Mouse (Mus musculus) embryonic facial prominence, embryonic 10.5 days (tissue): ENCODE data around the gene Fgfr2. TPM values are rescaled to one million over a fixed set of nuclear protein-coding genes. Genes with fewer than 3 reads are reported as not detected.
"Not testable (repeated sequence)": the region's sequence is repeated elsewhere in the genome, so short reads cannot be mapped to it uniquely, and the experiment has no call there.

Source experiments
- DNase-seq: peaks from one replicate; pipeline ENCODE4 v3.0.0-alpha.2; 2017; ENCODE audit warnings: low spot score
- H3K27ac ChIP-seq: fragments of 300-500 bp; sonication (generic); replicated peaks from 2 replicates; pipeline ENCODE4 v1.5.1; 2016; ENCODE audit warnings: mild to moderate bottlenecking
- H3K27me3 ChIP-seq: fragments of 300-500 bp; sonication (generic); replicated peaks from 2 replicates; pipeline ENCODE4 v1.6.1; 2016; ENCODE audit warnings: low read depth, mild to moderate bottlenecking; ENCODE audit not compliant: poor library complexity, severe bottlenecking
- H3K36me3 ChIP-seq: fragments of 300-500 bp; sonication (generic); replicated peaks from 2 replicates; pipeline ENCODE4 v1.6.1; 2016; ENCODE audit warnings: mild to moderate bottlenecking, moderate library complexity
- H3K4me1 ChIP-seq: fragments of 300-500 bp; sonication (generic); 2 replicates; pipeline ENCODE4 v1.6.1; 2016
- H3K4me3 ChIP-seq: fragments of 300-500 bp; sonication (generic); 2 replicates; pipeline ENCODE4 v1.5.1; 2016; ENCODE audit warnings: mild to moderate bottlenecking, moderate library complexity
- H3K9me3 ChIP-seq: fragments of 300-500 bp; sonication (generic); 2 replicates; pipeline ENCODE4 v1.6.1; 2016; ENCODE audit warnings: mild to moderate bottlenecking
- WGBS: fragments of 180-500 bp; shearing (Covaris S2); methylation state at CpG from one replicate; pipeline ENCODE4 v1.1.7; 2016; 5-methylcytosine and 5-hydroxymethylcytosine counted together
- polyA plus RNA-seq: library from polyadenylated mRNA; unstranded; fragments of >200 nt; fragmentation: Nextera tagmentation; extraction: Ambion mirVana; gene quantifications from 2 replicates; pipeline ENCODE4 v1.2.1, GENCODE M21; 2016

Gene Fgfr2
- polyA plus RNA-seq, 1 experiment from 2014 or later = 74.3 TPM

- no peaks in the 10 kb centered on the region for H3K27me3 ChIP-seq
- H3K27ac ChIP-seq = no peak overlapping the region
- peaks cover 4% of the 10 kb centered on the region; the same call in 1 of the 2 replicates for H3K4me1 ChIP-seq
- H3K9me3 ChIP-seq = no peaks in the 10 kb centered on the region
- DNase-seq = no peak
- no peak overlapping the region for H3K4me3 ChIP-seq
- H3K36me3 ChIP-seq = no peaks in the 10 kb centered on the region
- 91% methylated on average over 4 of the region's 4 CpGs for WGBS
These were observed 2977.9 kb downstream of the Fgfr2 start for GRCm38 (mm10) chr7:130145211-130145610.

- Histone ChIP-seq H3K27ac (no peak overlapping the region), H3K9me3 (no peaks in the 10 kb centered on the region), H3K4me1 (peaks cover 4% of the 10 kb centered on the region; the same call in 1 of the 2 replicates), H3K27me3 (no peaks in the 10 kb centered on the region), H3K36me3 (no peaks in the 10 kb centered on the region), H3K4me3 (no peak overlapping the region)
- WGBS = 74% methylated on average over 7 of the region's 7 CpGs
- DNase-seq = no peak
These were observed 2979.8 kb downstream of the Fgfr2 start for GRCm38 (mm10) chr7:130143371-130143770.

- Histone ChIP-seq H3K4me3 (no peak overlapping the region), H3K36me3 (no peaks in the 10 kb centered on the region), H3K4me1 (peaks cover 4% of the 10 kb centered on the region; the same call in 1 of the 2 replicates), H3K9me3 (no peaks in the 10 kb centered on the region), H3K27me3 (no peaks in the 10 kb centered on the region), H3K27ac (no peak overlapping the region; the same call in 1 of the 2 replicates)
- no peak for DNase-seq
- 76% methylated on average over 3 of the region's 3 CpGs for WGBS
These were observed 2981.9 kb downstream of the Fgfr2 start for GRCm38 (mm10) chr7:130141088-130141873.

- no peaks in the 10 kb centered on the region for H3K9me3 ChIP-seq
- no peak overlapping the region for H3K27ac ChIP-seq
These were observed 2988.2 kb downstream of the Fgfr2 start for GRCm38 (mm10) chr7:130134924-130135365.

GRCm38 (mm10) chr7:130134428-130134827, 2988.7 kb downstream of the Fgfr2 start:
- H3K36me3 ChIP-seq, H3K4me3 ChIP-seq, H3K4me1 ChIP-seq, H3K27ac ChIP-seq, H3K27me3 ChIP-seq, DNase-seq, H3K9me3 ChIP-seq: not testable (repeated sequence)

More at GRCm38 (mm10) chr7:130134924-130135365, 2988.2 kb downstream of the Fgfr2 start:
- Histone ChIP-seq H3K27me3 (no peaks in the 10 kb centered on the region), H3K4me3 (no peak overlapping the region), H3K36me3 (no peaks in the 10 kb centered on the region), H3K4me1 (peaks cover 5% of the 10 kb centered on the region; the same call in 1 of the 2 replicates)
- 64% methylated on average over 3 of the region's 3 CpGs for WGBS
- no peak for DNase-seq

- DNase-seq = no peak
- H3K4me3 ChIP-seq = no peak overlapping the region
- H3K27me3 ChIP-seq = no peaks in the 10 kb centered on the region
- no peaks in the 10 kb centered on the region for H3K36me3 ChIP-seq
- peaks cover 21% of the 10 kb centered on the region for H3K4me1 ChIP-seq
- no peaks in the 10 kb centered on the region for H3K9me3 ChIP-seq
- WGBS = 86% methylated on average over 5 of the region's 5 CpGs
- H3K27ac ChIP-seq = no peak overlapping the region
These were observed 2992.9 kb downstream of the Fgfr2 start for GRCm38 (mm10) chr7:130130226-130130625.

- DNase-seq = no peak
- Histone ChIP-seq H3K9me3 (no peaks in the 10 kb centered on the region), H3K27ac (peak overlapping the region; percentile 24; the same call in 1 of the 2 replicates), H3K4me1 (peaks cover 16% of the 10 kb centered on the region), H3K4me3 (peak overlapping the region; percentile 16; the same call in 1 of the 2 replicates), H3K36me3 (no peaks in the 10 kb centered on the region), H3K27me3 (no peaks in the 10 kb centered on the region)
- WGBS = 25% methylated on average over 16 of the region's 16 CpGs
These were observed 2993.7 kb downstream of the Fgfr2 start for GRCm38 (mm10) chr7:130129359-130129960.

GRCm38 (mm10) chr7:130121507-130121906, 3001.6 kb downstream of the Fgfr2 start:
- Histone ChIP-seq H3K4me3 (no peak overlapping the region), H3K4me1 (peaks cover 36% of the 10 kb centered on the region), H3K9me3 (no peaks in the 10 kb centered on the region), H3K27ac (no peak overlapping the region), H3K36me3 (no peaks in the 10 kb centered on the region), H3K27me3 (no peaks in the 10 kb centered on the region)
- DNase-seq = no peak
- WGBS = 6% methylated on average over 2 of the region's 2 CpGs

- Histone ChIP-seq H3K27ac (peak overlapping the region; percentile 63), H3K4me1 (peaks cover 36% of the 10 kb centered on the region), H3K4me3 (no peak overlapping the region), H3K27me3 (no peaks in the 10 kb centered on the region), H3K9me3 (no peaks in the 10 kb centered on the region), H3K36me3 (no peaks in the 10 kb centered on the region)
- 63% methylated on average over 6 of the region's 6 CpGs for WGBS
- no peak for DNase-seq
These were observed 3003.7 kb downstream of the Fgfr2 start for GRCm38 (mm10) chr7:130119466-130119865.

- Histone ChIP-seq H3K36me3 (no peaks in the 10 kb centered on the region), H3K4me1 (peaks cover 36% of the 10 kb centered on the region), H3K9me3 (no peaks in the 10 kb centered on the region), H3K4me3 (no peak overlapping the region), H3K27me3 (no peaks in the 10 kb centered on the region), H3K27ac (peak overlapping the region; percentile 63; the same call in 1 of the 2 replicates)
- 25% methylated on average over 4 of the region's 4 CpGs for WGBS
- no peak for DNase-seq
These were observed 3004.4 kb downstream of the Fgfr2 start for GRCm38 (mm10) chr7:130118726-130119125.

- peaks cover 36% of the 10 kb centered on the region for H3K4me1 ChIP-seq
- WGBS = 38% methylated on average over 4 of the region's 4 CpGs
- no peaks in the 10 kb centered on the region for H3K9me3 ChIP-seq
- no peak overlapping the region for H3K27ac ChIP-seq
- DNase-seq = no peak
- H3K36me3 ChIP-seq = no peaks in the 10 kb centered on the region
- H3K4me3 ChIP-seq = no peak overlapping the region
- no peaks in the 10 kb centered on the region for H3K27me3 ChIP-seq
These were observed 3005.6 kb downstream of the Fgfr2 start for GRCm38 (mm10) chr7:130117466-130118123.

- 80% methylated on average over 4 of the region's 4 CpGs for WGBS
- no peak for DNase-seq
- peaks cover 23% of the 10 kb centered on the region for H3K4me1 ChIP-seq
- H3K27me3 ChIP-seq = no peaks in the 10 kb centered on the region
- H3K27ac ChIP-seq = no peak overlapping the region
- H3K9me3 ChIP-seq = no peaks in the 10 kb centered on the region
- H3K36me3 ChIP-seq = no peaks in the 10 kb centered on the region
- no peak overlapping the region for H3K4me3 ChIP-seq
These were observed 3008.7 kb downstream of the Fgfr2 start for GRCm38 (mm10) chr7:130114436-130114835.
